Mouse (Mus musculus) E14TG2a.4 (cell line): ENCODE measurements around the gene Dnajb6.

Experiments
- CTCF ChIP-seq: conservative IDR thresholded peaks from 2 replicates; pipeline ENCODE4 v1.5.1; 2014; ENCODE audit warnings: low read length
- NANOG ChIP-seq: IDR thresholded peaks from 2 replicates; pipeline ENCODE4 v1.6.1; 2014; ENCODE audit warnings: borderline replicate concordance, low read length, mixed read lengths
- POU5F1 ChIP-seq: IDR thresholded peaks from 2 replicates; pipeline ENCODE4 v1.6.1; 2014; ENCODE audit warnings: low read length, borderline replicate concordance

GRCm38 (mm10) chr5:29759318-29759717 is 23.8 kb downstream of the Dnajb6 start:
- TF ChIP-seq CTCF, result no peak
- no peak for TF ChIP-seq NANOG
- no peak for TF ChIP-seq POU5F1
